Mouse (Mus musculus): ENCODE measurements around the gene Ech1. TPM values are rescaled to one million over a fixed set of nuclear protein-coding genes. Genes with fewer than 3 reads are reported as not detected.
A peak's percentile ranks its signal among the peaks of the same experiment; 100 is the strongest.

Gene Ech1
- total RNA-seq, 2 experiments from 2014 or later, result 53.5 to 56.6 TPM

DNA sequence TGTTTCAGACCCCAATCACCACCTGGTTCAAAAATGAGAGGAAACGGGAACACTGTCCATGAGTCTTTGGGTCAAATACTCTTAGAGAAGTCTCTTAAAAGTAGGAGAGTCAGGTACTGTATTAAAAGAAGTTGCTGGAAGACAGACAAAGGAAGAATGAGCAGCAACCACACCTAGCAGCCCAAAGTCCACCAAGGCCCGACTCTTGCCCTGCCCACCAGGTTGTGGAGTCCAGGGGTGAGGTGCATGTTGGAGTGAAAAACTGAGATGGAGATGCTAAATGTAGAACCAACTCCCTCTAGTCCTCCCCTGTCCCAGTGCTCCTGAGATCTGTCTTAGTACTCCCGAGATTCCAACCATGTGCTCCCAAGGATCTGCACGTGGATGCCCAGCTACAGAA lies 25.6 kb downstream of the Ech1 start:
- DNase-seq (ENCODE audit: low spot score in 2 of 2), result no peak

DNA sequence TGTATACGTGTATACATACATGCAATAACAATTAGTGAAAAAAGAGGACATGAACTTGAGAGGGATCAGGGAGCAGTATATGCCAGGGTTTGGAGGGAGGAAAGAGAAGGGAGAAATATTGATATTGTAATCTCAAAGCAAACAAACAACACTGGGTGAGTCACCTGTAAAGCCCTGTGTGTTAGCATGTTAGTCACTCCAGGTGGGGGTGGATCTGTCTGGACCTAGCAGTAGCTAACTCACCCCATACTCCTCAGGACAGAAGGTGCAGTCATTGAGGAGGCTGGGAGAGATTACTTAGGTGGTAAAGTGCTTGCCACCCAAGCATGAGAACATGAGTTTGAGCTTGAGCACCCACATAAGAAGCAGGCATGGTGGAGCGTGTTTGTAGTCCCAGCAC lies 34.9 kb downstream of the Ech1 start:
- DNase-seq (ENCODE audit: low spot score in 2 of 2), result no peak

DNA sequence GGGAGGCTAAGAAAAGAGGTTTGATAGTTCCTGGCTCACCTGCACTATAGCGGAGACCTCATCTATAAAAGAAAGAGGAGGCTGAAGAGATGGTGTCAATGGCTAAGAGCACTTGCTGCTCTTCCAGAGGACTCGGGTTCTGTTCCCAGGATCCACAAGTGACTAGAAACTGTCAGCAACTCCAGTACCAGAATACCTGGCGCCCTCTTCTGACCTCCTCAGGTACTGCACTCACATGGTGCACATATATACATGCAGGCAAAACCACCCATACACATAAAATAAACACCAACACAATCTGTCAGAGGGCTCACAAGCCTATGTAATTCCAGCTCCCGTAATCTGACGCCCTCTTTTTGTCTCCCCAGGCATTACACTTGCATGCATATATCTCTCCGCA lies 35.9 kb downstream of the Ech1 start:
- no peak for DNase-seq (ENCODE audit: low spot score in 2 of 2)

DNA sequence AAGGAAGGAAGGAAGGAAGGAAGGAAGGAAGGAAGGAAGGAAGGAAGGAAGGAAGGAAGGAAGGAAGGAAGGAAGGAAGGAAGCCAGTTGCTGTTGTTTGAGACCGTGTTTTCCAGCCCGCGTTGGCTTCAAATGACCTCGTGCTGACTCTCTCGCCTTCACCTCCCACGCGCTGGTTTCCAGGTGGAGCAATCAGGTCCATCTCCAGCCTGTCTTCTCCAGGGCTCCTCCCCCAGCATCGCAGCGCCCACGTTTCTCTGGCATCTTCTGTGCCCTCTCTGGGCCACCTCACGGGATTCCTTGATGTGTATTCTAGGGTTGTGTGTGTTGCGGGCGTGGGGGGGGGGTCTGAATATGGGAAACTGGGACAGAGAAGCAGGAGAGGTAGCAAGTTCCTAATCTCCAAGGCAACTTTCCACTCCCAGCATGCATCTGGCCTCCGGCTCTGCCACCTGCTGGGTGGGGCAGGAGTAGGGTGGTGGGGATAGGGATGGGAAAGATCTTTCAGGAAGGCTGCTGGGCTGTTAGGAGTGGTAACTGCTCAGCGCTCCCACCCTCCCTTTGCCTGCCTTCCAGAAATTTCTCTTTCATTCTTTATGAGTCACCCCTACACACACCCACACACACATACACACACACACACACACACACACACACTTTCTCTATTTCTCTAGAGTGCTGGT lies 37.9 kb downstream of the Ech1 start:
- peak; percentile 53 to 57 for DNase-seq (ENCODE audit: low spot score in 2 of 2)

DNA sequence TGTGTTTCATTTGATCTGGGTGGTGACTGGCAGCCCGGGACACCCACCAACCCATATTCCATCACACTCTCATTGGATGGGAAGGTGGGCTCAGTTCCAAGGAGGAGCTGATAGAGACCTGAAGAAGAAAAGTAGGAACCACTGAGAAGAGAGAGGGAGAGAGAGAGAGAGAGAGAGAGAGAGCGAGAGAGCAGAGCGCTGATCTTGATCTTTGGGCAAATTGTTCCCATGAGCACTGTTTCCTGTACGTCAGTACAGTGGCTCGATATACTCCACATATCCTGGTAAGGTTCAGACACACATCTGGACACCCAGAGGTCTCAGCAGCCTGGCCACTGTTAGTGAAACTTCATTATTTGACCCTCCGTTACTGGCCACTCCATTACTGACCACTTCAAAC lies 38.5 kb downstream of the Ech1 start, which contains the start of gene Lgals7:
Lgals7 (plus strand) TSS at position 314 of the 400 bp plus-strand sequence.
- DNase-seq (ENCODE audit: low spot score in 2 of 2), result no peak

DNA sequence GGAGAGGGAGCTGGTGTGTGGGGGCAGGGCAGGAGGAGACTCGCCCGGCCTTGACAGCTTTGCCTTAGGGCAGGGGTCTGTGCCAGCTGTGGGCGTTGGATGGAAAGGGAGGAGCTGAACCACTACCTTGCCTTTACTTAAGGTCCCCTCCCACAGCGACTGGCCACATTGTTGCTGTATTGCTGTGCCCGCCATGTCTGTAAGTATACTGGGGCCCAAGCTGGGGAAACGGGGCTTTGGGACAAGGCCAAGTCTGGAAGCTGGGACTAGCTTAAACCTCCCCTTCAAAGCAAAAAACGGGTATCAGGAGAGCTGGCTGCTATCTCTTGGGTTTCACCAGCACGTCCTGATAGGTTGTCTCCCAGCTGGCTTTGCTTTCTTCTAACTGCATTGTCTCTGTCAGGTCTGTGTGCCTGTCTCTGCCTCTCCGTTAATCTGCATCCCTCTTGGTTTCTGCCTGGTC lies 39.3 kb downstream of the Ech1 start:
- DNase-seq (ENCODE audit: low spot score in 2 of 2), result no peak

DNA sequence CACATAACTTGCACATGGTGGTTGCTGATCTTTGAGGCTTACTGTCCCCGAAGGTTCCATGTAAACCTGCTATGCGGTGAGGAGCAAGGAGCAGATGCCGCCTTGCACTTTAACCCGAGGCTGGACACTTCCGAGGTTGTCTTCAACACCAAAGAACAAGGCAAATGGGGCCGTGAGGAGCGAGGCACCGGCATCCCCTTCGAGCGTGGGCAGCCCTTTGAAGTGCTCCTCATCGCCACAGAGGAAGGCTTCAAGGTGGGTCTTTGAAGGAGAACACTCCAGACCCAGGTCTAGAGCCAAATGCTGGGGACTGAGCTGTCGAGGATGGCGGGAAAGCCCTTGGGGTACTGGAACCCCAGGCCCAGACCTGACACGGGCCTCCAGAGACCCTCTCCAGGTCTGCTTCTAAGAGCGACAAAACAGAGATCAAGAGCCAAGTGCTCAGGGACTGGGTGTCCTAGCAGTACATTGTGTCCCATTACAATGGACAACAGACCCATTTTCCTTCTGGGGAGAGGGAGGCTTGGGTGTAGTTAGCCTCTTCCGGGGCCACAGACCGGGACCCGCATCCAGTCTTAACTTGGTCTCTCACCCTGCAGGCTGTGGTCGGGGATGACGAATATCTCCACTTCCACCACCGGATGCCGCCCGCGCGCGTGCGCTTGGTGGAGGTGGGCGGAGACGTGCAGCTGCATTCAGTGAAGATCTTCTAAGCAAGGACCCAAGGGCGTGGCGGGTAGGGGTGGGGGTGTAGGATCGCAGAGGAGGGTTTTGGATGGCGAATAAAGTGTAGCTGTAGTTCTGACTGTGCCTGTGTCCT lies 40.7 kb downstream of the Ech1 start:
- DNase-seq (ENCODE audit: low spot score in 2 of 2), result peak; percentile 86 to 91

DNA sequence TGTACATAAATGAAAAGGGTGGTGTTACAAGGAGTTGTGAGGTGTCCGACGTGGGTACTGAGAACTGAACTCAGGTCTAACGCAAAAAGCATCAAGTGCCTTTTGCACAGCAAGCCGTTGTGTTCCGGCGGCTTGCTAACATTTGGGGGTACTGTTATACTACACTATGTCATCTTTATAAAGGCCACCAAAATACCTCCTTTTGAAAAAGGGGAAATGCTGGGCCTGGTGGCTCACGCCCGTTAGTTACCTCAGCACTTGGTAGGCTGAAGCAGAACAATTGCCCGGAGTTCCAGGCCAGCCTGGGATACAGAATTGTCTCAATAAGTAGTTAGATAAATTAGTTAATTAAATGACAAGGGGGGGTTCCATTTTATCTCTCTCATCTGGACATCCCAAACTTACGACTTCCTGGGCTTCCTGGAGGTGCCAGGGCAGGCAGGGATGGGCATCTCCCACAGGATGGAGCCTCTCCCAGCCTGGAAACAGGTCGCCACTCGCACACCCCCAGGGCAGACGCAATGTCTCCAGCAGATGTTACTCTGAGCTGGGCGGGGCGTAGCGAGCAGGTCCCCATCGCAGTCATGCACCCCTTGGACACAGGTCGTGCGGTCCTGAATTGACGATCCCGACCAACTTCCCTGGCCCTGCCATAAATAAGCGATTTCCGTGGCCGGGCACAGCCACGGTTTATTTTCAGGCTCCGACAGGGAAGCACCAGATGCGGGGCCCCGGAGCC lies 41.9 kb downstream of the Ech1 start:
- DNase-seq (ENCODE audit: low spot score in 2 of 2), result no peak

DNA sequence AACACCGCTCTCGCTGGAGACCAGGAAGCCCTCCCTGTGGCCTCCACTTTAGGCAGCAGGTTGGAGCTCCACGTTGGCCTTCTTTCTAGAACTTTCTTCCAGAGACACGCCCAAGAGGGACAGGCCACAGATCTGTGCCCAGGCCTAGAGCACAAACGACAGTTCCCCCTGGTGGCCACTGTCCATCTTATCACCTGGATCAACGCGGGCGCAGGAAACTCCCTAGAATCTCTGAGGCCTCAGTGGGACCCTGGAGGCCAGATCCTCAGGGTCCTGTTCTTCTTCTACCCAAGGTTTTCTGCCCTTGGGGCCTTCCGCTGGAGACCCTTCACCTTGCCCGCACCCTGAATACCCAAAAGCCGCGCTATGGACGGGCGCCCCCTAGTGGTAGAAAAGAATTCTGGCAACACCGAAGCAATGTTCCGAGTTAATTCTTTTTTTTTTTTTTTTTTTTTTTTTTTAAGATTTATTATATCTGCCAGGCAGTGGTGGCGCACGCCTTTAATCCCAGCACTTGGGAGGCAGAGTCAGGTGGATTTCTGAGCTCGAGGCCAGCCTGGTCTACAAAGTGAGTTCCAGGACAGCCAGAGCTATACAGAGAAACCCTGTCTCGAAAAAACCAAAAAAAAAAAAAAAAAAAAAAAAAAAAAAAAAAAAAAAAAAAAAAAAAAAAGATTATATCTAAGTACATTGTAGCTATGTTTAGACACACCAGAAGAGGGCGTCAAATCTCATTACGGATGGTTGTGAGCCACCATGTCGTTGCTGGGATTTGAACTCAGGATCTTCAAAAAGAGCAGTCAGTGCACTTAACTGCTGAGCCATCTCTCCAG lies 42.7 kb downstream of the Ech1 start:
- peak; percentile 55 to 73 for DNase-seq (ENCODE audit: low spot score in 2 of 2)

DNA sequence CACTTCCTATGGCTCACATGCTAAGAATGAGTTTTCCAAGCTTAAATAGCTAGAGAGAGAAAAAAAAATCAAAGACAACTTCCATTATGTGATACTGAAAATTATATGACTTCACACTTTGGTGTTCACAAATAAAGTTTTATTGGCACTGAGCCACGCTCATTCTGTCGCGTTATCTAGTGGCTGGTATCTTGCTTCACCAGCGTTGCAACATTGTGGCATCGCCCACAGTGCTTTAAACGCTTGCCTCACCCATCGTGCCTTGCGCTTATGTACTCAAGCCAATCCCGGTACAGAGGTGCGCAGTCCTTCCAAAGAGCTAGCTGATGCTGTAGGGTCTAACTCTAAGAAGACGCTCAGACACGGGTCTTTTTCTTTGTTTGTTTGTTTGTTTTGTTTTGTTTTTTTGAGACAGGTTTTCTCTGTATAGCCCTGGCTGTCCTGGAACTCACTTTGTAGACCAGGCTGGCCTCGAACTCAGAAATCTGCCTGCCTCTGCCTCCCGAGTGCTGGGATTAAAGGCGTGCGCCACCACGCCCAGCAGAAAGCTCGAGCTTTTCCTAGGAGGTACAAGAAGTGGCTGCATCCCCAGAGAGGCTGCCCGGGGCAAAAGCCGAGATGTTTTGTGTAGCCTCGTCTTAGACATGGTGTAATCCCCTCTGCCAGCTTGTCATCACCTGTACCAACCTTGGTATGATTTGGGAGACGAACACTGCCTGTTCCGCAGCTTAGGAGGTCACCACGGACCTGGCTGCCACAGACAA lies 46.1 kb downstream of the Ech1 start:
- no peak for DNase-seq (ENCODE audit: low spot score in 2 of 2)

DNA sequence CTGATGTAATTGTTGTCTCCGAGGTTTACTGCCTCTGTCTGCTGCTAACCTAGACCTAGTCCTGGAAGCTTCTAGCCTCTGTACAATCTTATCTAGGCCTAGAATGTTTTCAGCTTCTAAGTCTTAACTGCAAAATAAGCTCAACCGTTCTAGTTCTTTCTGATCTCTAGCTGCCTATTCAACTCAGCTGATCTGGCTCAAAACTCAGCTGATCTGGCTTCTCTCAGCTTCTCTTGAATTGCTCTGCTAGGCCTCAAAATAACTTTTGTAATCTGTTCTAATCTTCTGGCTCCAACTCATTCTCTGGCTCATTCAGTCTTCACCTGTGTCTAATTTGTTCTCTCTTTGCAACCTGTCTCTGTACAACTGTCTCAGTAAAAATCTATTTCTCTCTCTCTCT lies 49.5 kb downstream of the Ech1 start:
- DNase-seq (ENCODE audit: low spot score in 2 of 2), result no peak

DNA sequence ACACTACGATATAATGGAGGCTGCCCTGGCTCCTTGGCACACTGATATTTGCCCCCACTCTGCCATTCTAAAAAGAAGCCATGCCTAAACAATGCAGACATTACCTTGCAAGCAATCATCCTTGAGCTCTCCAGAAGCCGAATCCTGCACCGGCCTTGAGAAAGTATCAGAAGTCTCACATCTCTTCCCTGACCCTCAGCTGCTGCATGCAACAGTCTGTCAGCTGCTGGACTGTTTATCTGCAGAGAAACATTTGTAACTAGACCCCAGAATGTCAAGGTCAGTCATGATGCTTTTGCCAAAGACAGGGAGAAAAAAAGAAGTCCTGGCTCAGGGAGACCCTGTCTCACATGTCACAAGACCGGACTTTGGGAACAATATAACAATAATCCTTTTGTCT lies 51.1 kb downstream of the Ech1 start:
- DNase-seq (ENCODE audit: low spot score in 2 of 2), result no peak

DNA sequence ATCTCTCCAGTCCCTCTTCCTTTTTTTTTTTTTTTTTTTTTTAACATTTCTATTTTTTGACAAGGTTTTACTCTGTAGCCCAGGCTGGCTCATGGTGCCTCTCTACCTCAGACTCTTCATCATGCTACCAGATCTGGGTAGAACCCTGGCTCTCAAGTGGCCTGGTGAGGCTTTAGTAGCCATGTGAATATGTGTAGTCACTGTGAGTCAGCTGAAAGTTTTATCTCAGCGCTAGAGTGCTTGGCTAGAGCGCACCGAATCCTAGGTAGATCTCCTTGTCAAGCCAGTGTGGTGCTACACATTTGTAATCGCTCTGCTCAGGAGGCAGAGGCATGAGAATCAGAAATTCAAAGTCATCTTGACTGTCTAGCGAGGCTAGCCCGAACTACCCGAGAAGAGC lies 52.1 kb downstream of the Ech1 start:
- no peak for DNase-seq (ENCODE audit: low spot score in 2 of 2)

DNA sequence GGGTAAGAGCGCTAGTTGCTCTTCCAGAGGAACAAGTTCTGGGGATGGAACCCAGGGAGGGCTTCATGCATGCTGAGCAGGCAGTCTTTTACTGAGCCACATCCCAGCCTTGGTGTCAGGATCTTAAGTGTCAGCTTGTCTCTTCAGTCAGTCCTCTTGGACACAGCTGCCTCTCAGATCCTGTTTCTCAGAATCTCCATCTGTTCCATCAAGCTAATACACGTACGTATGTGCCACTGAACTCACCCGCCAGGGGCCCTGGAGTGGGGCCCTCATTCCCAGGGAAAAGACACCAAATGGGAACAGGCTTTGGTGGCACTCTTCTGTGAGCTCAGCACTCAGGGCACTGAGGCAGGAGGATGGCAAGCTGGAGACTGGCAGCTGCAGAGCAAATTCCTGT lies 52.8 kb downstream of the Ech1 start:
- DNase-seq (ENCODE audit: low spot score in 2 of 2), result no peak

DNA sequence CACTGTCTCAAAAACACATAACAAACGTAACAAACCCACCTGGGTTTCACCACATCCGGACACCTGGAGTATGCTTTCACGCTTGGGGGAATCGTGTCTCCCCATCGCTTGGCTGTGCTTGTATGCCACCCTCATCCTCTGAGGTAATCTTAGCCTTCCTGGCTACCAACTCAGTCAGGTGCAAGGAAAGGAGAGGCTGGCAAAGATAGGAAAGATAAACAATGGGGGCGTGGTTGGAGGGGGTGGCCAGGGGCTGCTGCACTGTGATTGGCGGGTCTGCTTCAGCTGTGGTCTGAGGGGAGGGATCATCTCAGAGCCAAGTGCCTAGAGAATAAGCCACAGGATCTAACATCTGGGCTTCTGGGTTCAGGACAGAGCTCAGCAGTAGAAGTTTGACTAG lies 54.6 kb downstream of the Ech1 start:
- no peak for DNase-seq (ENCODE audit: low spot score in 2 of 2)

DNA sequence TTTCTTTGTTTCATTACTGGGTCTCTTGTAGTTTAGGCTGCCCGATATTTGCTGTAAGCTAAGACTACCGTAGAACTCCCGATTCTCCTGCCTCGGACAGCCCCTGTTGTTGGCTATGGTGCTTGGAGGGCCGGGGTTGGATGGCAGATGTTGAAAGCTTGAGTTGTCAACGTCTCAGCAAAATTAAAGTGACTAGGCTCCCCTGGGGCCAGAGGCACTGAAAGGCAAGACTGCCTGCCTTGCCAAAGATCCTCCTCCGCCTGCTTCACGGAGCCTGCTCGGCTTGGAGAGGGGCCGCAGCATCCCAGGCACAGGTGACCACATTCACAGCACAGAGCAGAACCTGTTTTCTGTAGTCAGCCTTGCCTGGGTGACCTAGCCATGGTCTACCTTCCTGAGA lies 55.5 kb downstream of the Ech1 start:
- no peak for DNase-seq (ENCODE audit: low spot score in 2 of 2)

DNA sequence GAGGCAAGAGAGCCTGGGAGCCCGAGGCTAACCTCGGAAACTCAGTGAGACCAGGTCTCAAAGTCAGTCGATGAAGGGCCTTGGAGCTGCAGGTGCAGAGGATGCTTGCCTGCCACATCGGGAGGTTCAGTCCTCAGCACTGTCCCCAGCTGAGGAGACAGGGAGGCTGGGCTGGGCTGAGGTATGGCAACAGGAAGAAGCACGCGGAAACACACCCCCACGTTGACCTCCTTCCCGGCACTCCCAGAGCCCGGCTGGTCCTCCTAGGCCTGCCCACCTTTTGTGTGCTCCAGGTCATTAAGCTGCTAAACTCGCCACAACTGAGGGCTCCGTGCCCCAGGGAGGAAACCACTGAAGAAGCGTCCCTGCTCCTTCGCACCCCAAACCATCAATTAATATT lies 56.2 kb downstream of the Ech1 start, which contains the start of gene Capn12:
Capn12 (plus strand) TSS at position 224 of the 400 bp plus-strand sequence.
- DNase-seq (ENCODE audit: low spot score in 2 of 2), result no peak
